Mouse (Mus musculus) gastrocnemius, adult 8-10 months (tissue): ENCODE measurements around the gene Cic. TPM values are rescaled to one million over a fixed set of nuclear protein-coding genes. Genes with fewer than 3 reads are reported as not detected.

Experiments
- DNase-seq, 2 experiments: peaks; one replicate each; pipeline ENCODE4 v3.0.0; 2022; ENCODE audit warnings: low spot score in 2 of 2
- total RNA-seq, 4 experiments: library from RNA; stranded (reverse); gene quantifications; 2 replicates each; pipeline ENCODE4 v1.2.4; 2022

Gene Cic
- total RNA-seq, 4 experiments from 2014 or later: 26.4 to 38.7 (median 30.1) TPM

GRCm38 (mm10) chr7:25281734-25282601, 14.5 kb downstream of the Cic start:
- peak; percentile 97 for DNase-seq

GRCm38 (mm10) chr7:25282731-25283211, 15.3 kb downstream of the Cic start:
- no peak for DNase-seq

GRCm38 (mm10) chr7:25283637-25284036, 16.1 kb downstream of the Cic start:
- DNase-seq: no peak

GRCm38 (mm10) chr7:25284171-25284570, 16.7 kb downstream of the Cic start:
- DNase-seq: no peak

- no peak for DNase-seq
Measured at GRCm38 (mm10) chr7:25284766-25285165, 17.3 kb downstream of the Cic start.

- no peak for DNase-seq
Measured at GRCm38 (mm10) chr7:25285511-25286238, 18.2 kb downstream of the Cic start.

GRCm38 (mm10) chr7:25286989-25287388, 19.5 kb downstream of the Cic start:
- DNase-seq: no peak

GRCm38 (mm10) chr7:25288011-25288410, 20.5 kb downstream of the Cic start:
- no peak for DNase-seq

GRCm38 (mm10) chr7:25288721-25289120, 21.2 kb downstream of the Cic start:
- DNase-seq: no peak

GRCm38 (mm10) chr7:25289925-25290324, 22.4 kb downstream of the Cic start:
- no peak for DNase-seq

GRCm38 (mm10) chr7:25290463-25290862, 23.0 kb downstream of the Cic start:
- no peak for DNase-seq

GRCm38 (mm10) chr7:25290911-25291310, 23.4 kb downstream of the Cic start:
- DNase-seq: no peak

- no peak for DNase-seq
Measured at GRCm38 (mm10) chr7:25292107-25292506, 24.6 kb downstream of the Cic start.

GRCm38 (mm10) chr7:25293191-25293739, 25.8 kb downstream of the Cic start:
- no peak for DNase-seq

GRCm38 (mm10) chr7:25294495-25294894, 27.0 kb downstream of the Cic start:
- no peak for DNase-seq

- no peak for DNase-seq
Measured at GRCm38 (mm10) chr7:25294960-25295722, 27.6 kb downstream of the Cic start.

GRCm38 (mm10) chr7:25296945-25297453, 29.5 kb downstream of the Cic start:
- no peak for DNase-seq

- DNase-seq: no peak
Measured at GRCm38 (mm10) chr7:25297454-25298325, 30.2 kb downstream of the Cic start, which contains the start of gene Pafah1b3. Gene Pafah1b3, minus strand, starts transcription at chr7:25297986.

GRCm38 (mm10) chr7:25301063-25301462, 33.6 kb downstream of the Cic start, which contains the start of gene Prr19:
Gene Prr19, plus strand, starts transcription at chr7:25301411.
- DNase-seq: no peak
